Mouse (Mus musculus) myocyte (in vitro differentiated cells): Measurements from ENCODE around the gene Zbtb9. TPM values are rescaled to one million over a fixed set of nuclear protein-coding genes. Genes with fewer than 3 reads are reported as not detected.

Experiments used
- H3K27me3 ChIP-seq: one replicate; pipeline ENCODE4 v1.6.1; 2011; ENCODE audit not compliant: control insufficient read depth, insufficient read depth, insufficient read length
- H3K36me3 ChIP-seq: one replicate; pipeline ENCODE4 v1.6.1; 2011; ENCODE audit not compliant: control insufficient read depth, insufficient read depth
- H3K4me2 ChIP-seq: one replicate; pipeline ENCODE4 v1.6.1; 2011; ENCODE audit warnings: low read depth, control low read depth
- H3K4me3 ChIP-seq: one replicate; pipeline ENCODE4 v1.5.1; 2011; ENCODE audit warnings: mild to moderate bottlenecking, control low read depth, moderate library complexity
- H3K79me2 ChIP-seq: one replicate; pipeline ENCODE4 v1.6.1; 2011; ENCODE audit not compliant: control insufficient read depth, insufficient read depth
- H3ac ChIP-seq: one replicate; pipeline ENCODE4 v1.6.1; 2011; ENCODE audit not compliant: control insufficient read depth, insufficient read length
- CEBPB ChIP-seq: IDR thresholded peaks from 2 replicates; pipeline ENCODE4 v1.6.1; 2011; ENCODE audit warnings: mild to moderate bottlenecking, moderate library complexity; ENCODE audit not compliant: poor library complexity, insufficient read depth, severe bottlenecking
- E2F4 ChIP-seq: IDR thresholded peaks from one replicate; pipeline ENCODE4 v1.6.1; 2011; ENCODE audit warnings: mild to moderate bottlenecking, control low read depth, moderate library complexity; ENCODE audit not compliant: insufficient read depth
- MAX ChIP-seq: IDR thresholded peaks from one replicate; pipeline ENCODE4 v1.6.1; 2011; ENCODE audit warnings: low read depth, mild to moderate bottlenecking, control low read depth
- MYOD1 ChIP-seq, 3 experiments: IDR thresholded peaks; one replicate each; pipeline ENCODE4 v1.6.1; 2011; ENCODE audit warnings: control low read depth in 2 of 3, low read depth in 2 of 3, mild to moderate bottlenecking in 2 of 3, moderate library complexity in 1 of 3; ENCODE audit not compliant: insufficient read length in 2 of 3, control insufficient read depth in 1 of 3
- MYOG ChIP-seq, 3 experiments: IDR thresholded peaks; one replicate each; pipeline ENCODE4 v1.6.1; 2011; ENCODE audit warnings: control low read depth in 2 of 3, low read depth in 2 of 3, mild to moderate bottlenecking in 2 of 3; ENCODE audit not compliant: insufficient read length in 2 of 3, control insufficient read depth in 1 of 3, insufficient read depth in 1 of 3
- POLR2A ChIP-seq: IDR thresholded peaks from one replicate; pipeline ENCODE4 v1.6.1; 2011; ENCODE audit warnings: low read depth, mild to moderate bottlenecking, control low read depth, moderate library complexity; ENCODE audit not compliant: insufficient read length
- POLR2AphosphoS2 ChIP-seq: IDR thresholded peaks from one replicate; pipeline ENCODE4 v1.6.1; 2011; ENCODE audit warnings: low read depth, control low read depth; ENCODE audit not compliant: insufficient read length
- REST ChIP-seq: IDR thresholded peaks from one replicate; pipeline ENCODE4 v1.6.1; 2011; ENCODE audit warnings: mild to moderate bottlenecking, control low read depth, moderate library complexity; ENCODE audit not compliant: insufficient read depth, insufficient read length
- SRF ChIP-seq: IDR thresholded peaks from one replicate; pipeline ENCODE4 v1.6.1; 2011; ENCODE audit warnings: low read depth; ENCODE audit not compliant: control insufficient read depth, insufficient read length
- TCF12 ChIP-seq: IDR thresholded peaks from one replicate; pipeline ENCODE4 v1.6.1; 2011; ENCODE audit warnings: mild to moderate bottlenecking, control low read depth; ENCODE audit not compliant: poor library complexity, insufficient read depth, severe bottlenecking
- TCF3 ChIP-seq: IDR thresholded peaks from one replicate; pipeline ENCODE4 v1.6.1; 2011; ENCODE audit warnings: low read depth, control low read depth; ENCODE audit not compliant: insufficient read length
- USF1 ChIP-seq: IDR thresholded peaks from one replicate; pipeline ENCODE4 v1.6.1; 2011; ENCODE audit warnings: low read depth, mild to moderate bottlenecking, control low read depth, moderate library complexity
- polyA plus RNA-seq: library from polyadenylated mRNA; unstranded; fragments of >200 nt; fragmentation: generic; extraction: Trizol; gene quantifications from one replicate; pipeline ENCODE4 v1.2.1, GENCODE M21; 2012; ENCODE audit warnings: missing spikeins

The Zbtb9 gene
- polyA plus RNA-seq, 1 experiment = 8.8 TPM

DNA sequence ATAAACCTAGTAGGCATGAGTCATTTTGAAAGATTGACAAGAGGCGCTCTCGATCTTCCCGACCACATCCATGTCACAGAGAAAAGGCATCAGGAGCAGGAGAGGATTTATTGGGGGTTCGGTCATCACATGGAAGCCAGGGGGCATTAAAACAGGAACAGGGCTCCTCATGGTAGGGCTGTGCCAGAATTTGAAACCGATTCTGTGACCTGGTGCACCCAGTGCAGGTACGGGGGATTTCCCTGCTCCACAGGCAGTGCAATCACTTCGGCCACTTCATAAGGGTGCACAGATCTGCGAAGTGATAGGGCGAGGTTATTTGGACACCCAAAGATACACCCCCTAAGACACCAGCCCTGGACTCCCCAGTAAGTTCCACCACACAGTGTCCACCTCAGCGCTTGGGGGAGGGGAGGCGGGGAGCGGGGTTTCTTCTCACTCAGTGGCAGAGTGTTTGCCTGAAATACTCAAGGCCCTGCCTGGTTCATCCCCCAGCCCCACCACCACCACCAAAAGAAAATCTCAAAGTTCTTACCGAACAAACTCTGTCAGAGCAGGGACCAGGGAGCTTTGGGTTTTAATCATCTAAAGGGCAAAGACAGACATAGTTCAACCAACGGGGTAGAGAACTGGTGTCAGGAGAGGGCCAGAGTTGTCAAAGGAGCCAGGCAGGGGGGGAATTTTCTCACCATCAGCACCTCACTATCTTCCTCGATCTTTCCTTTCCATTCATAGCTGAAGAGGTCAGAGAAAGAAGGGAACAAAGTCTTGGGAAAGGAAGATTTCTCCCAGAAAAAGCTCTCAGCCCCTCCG, 34.9 kb upstream of the Zbtb9 start:
- Histone ChIP-seq H3ac (peak overlapping the region; percentile 58), H3K36me3 (no peaks in the 10 kb centered on the region), H3K4me2 (peak overlapping the region; percentile 99), H3K4me3 (peak overlapping the region; percentile 71), H3K27me3 (no peaks in the 10 kb centered on the region), H3K79me2 (peaks cover 13% of the 10 kb centered on the region)
- TF ChIP-seq REST (no peak), POLR2A (no peak)

DNA sequence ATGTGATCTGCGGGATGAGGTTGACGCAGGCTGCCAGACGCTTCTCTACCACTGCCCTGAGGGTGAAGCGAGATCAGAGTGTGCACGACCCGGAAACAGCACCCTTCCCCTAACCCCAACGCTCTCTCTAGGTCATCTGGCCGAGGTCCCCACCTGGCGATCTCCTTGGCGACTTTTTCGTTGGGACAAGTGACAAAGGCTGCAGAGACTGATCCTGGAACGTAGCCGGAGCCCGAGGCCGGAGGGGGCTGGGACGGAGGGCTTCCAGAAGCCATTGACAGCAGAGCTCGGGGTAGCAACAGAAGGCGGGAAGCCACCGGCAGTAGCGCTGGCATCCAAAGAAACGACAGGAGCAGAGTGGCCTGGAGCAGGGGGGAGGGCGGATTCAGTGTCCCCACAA, 34.2 kb upstream of the Zbtb9 start:
- Histone ChIP-seq H3K27me3 (no peaks in the 10 kb centered on the region), H3ac (peak overlapping the region; percentile 58)
- TF ChIP-seq MYOG (IDR thresholded peaks at IDR 0.05; ENCODE audit: control insufficient read depth in 1 of 3, insufficient read depth in 1 of 3, insufficient read length in 2 of 3, low read depth in 2 of 3) = no peak
- no peak for TF ChIP-seq POLR2A
- TF ChIP-seq E2F4 = no peak
- TF ChIP-seq MYOD1 (IDR thresholded peaks at IDR 0.05; ENCODE audit: control insufficient read depth in 1 of 3, insufficient read length in 2 of 3, low read depth in 2 of 3) = no peak
- TF ChIP-seq USF1 = no peak
- TF ChIP-seq SRF = no peak
- TF ChIP-seq REST = no peak

DNA sequence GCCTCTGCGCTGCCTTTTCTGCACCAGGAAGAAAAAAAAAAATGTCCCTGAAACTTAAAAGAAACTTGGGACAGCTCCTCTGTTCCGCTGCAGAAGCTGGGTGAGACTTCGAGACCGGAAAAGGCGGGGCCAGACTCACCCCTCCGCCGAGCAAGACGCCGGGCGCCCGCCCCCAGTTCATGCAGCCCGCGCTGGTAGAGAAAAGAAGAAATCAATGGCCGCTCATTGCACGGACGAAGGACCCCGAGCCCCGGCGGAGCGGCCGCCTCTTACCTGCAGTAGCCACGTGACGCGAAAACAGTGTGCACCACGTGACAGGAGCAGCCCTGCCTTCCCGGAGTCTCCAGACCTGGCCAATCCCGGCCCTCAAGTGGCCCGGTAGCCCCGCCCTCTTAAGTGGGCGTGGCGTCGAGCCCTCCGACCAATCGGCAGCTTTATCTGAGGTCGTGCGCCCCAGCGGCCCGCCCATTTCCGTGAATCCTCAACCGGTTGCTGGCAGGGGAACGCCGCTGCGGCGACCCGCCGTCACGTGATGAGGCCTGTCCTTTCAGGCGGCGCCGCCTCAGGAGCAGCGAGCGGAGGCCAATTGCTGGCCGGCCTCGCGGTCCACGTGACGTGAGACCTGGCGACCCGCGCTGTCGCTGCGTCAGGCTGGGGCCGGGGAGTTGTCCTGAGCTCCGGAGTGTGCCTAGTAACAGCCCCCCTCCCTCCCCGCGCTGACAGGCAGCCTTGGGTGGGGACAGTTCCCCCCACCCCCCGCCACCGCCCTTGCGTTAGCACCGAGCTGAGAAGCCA, 33.6 kb upstream of the Zbtb9 start, which contains the start of gene Cuta:
Gene Cuta, minus strand, starts transcription at position 392 of the 795 bp plus-strand sequence.
- Histone ChIP-seq H3K4me3 (peak within 1 kb of the TSS; percentile 71), H3K4me2 (peak within 1 kb of the TSS; percentile 99), H3ac (peak within 1 kb of the TSS; percentile 58), H3K79me2 (peaks cover 13% of the 10 kb centered on the region), H3K36me3 (no peaks in the 10 kb centered on the region), H3K27me3 (no peaks in the 10 kb centered on the region)
- TF ChIP-seq SRF (peak; percentile 65), MAX (no peak), MYOG (IDR thresholded peaks at IDR 0.05; ENCODE audit: control insufficient read depth in 1 of 3, insufficient read depth in 1 of 3, insufficient read length in 2 of 3, low read depth in 2 of 3) (no peak), MYOD1 (IDR thresholded peaks at IDR 0.05; ENCODE audit: control insufficient read depth in 1 of 3, insufficient read length in 2 of 3, low read depth in 2 of 3) (peak in 1 of 3 experiments; percentile 0), POLR2AphosphoS2 (peak; percentile 97), TCF12 (no peak), POLR2A (peak; percentile 91), USF1 (peak; percentile 95)

More for the DNA sequence above, 34.2 kb upstream of the Zbtb9 start:
- Histone ChIP-seq H3K4me3 (peak overlapping the region; percentile 71), H3K4me2 (peak overlapping the region; percentile 99), H3K79me2 (peaks cover 13% of the 10 kb centered on the region), H3K36me3 (no peaks in the 10 kb centered on the region)

DNA sequence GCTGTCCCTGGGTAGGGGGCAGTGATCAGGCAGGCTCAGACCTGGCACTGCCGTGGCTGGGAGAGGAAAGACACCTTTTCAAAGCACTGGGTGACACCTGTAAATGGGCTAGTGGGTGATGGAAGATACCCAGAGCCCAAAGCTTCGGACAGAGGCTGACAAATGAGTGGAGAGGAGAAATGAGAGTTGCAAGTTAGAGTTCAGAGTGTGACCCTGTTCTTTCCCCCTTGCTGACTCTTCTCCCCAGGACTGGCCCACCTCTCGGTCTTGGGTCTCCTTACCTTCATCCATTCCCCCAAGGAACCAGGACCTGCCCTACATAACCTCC, 33.0 kb upstream of the Zbtb9 start:
- peak overlapping the region; percentile 84 for H3K4me2 ChIP-seq
- H3ac ChIP-seq = peak overlapping the region; percentile 58
- peaks cover 13% of the 10 kb centered on the region for H3K79me2 ChIP-seq

More for the DNA sequence above, 33.0 kb upstream of the Zbtb9 start:
- no peaks in the 10 kb centered on the region for H3K36me3 ChIP-seq
- peak in 1 of 3 experiments; percentile 0 for TF ChIP-seq MYOD1 (IDR thresholded peaks at IDR 0.05; ENCODE audit: control insufficient read depth in 1 of 3, insufficient read length in 2 of 3, low read depth in 2 of 3)
- TF ChIP-seq POLR2AphosphoS2 = no peak
- no peak for TF ChIP-seq E2F4
- no peak for TF ChIP-seq POLR2A
- peak in 1 of 3 experiments; percentile 57 for TF ChIP-seq MYOG (IDR thresholded peaks at IDR 0.05; ENCODE audit: control insufficient read depth in 1 of 3, insufficient read depth in 1 of 3, insufficient read length in 2 of 3, low read depth in 2 of 3)
- no peak for TF ChIP-seq MAX
- no peak for TF ChIP-seq CEBPB
- no peak for TF ChIP-seq SRF
- TF ChIP-seq REST = no peak
- TF ChIP-seq USF1 = no peak
- TF ChIP-seq TCF12 = no peak
- TF ChIP-seq TCF3 = no peak
- H3K27me3 ChIP-seq = no peaks in the 10 kb centered on the region
- H3K4me3 ChIP-seq = peak overlapping the region; percentile 71
